In genomic region chr13:104038891-104039290, GRCm38 (mm10) we compare ENCODE assay signal across 19 mouse cellular contexts.
DNase-seq lines count a peak whose midpoint lies in the region; ATAC-seq and TF ChIP-seq lines count a peak whose summit lies in the region.
"Had no signal": no experiment of that assay in that cellular context is flagged by ENCODE, and none has a peak within 500 bp of the region (broad histone marks: within the 10 kb centered on the region; RNA-seq: fewer than 3 reads in every experiment).

No protein-coding gene starts in this region.

- peak overlapping the region; percentile 20; the same call in 1 of the 2 replicates for H3K27ac ChIP-seq in forebrain, embryonic 13.5 days
- no peak overlapping the region for H3K27ac ChIP-seq in forebrain, embryonic 12.5 days
- no peak overlapping the region for H3K27ac ChIP-seq in kidney, embryonic 14.5 days (ENCODE audit: low read depth, low read length)
- H3K27ac ChIP-seq: macrophage; midbrain, embryonic 15.5 days had no signal

- no peak overlapping the region for H3K9ac ChIP-seq in forebrain, embryonic 13.5 days
- no peak overlapping the region for H3K9ac ChIP-seq in forebrain, embryonic 12.5 days
- no peak overlapping the region for H3K9ac ChIP-seq in kidney, embryonic 14.5 days (ENCODE audit: low read depth, low read length)
- H3K9ac ChIP-seq: embryonic facial prominence, embryonic 13.5 days; intestine, embryonic 15.5 days; midbrain, embryonic 15.5 days had no signal

- H3K4me3 ChIP-seq in forebrain, embryonic 13.5 days: no peak overlapping the region
- no peak overlapping the region for H3K4me3 ChIP-seq in forebrain, embryonic 12.5 days (replicated peaks)
- no peak overlapping the region for H3K4me3 ChIP-seq in kidney, embryonic 14.5 days (ENCODE audit: low read length)
- H3K4me3 ChIP-seq in myocyte: no peak overlapping the region
- H3K4me3 ChIP-seq: embryonic facial prominence, embryonic 13.5 days; hindbrain, embryonic 10.5 days; intestine, embryonic 15.5 days; midbrain, embryonic 15.5 days had no signal

- 0 out of 2 replicates have a peak, but pooled peaks cover 6% of the 10 kb centered on the region for H3K36me3 ChIP-seq in forebrain, embryonic 13.5 days (ENCODE audit: poor library complexity, severe bottlenecking)
- no peaks in the 10 kb centered on the region; the same call in 1 of the 2 replicates for H3K36me3 ChIP-seq in forebrain, embryonic 12.5 days (replicated peaks)
- H3K36me3 ChIP-seq in kidney, embryonic 14.5 days (ENCODE audit: control insufficient read depth, insufficient read depth, low read length): no peaks in the 10 kb centered on the region
- H3K36me3 ChIP-seq in myocyte (ENCODE audit: control insufficient read depth, insufficient read depth): no peaks in the 10 kb centered on the region
- H3K36me3 ChIP-seq: embryonic facial prominence, embryonic 13.5 days; intestine, embryonic 15.5 days had no signal

- WGBS in forebrain, embryonic 13.5 days: 93% methylated on average over 7 of the region's 7 CpGs
- WGBS in forebrain, embryonic 12.5 days: 95% methylated on average over 7 of the region's 7 CpGs
- 88% methylated on average over 7 of the region's 7 CpGs for WGBS in kidney, embryonic 14.5 days

- no peaks in the 10 kb centered on the region for H3K27me3 ChIP-seq in forebrain, embryonic 13.5 days
- no peaks in the 10 kb centered on the region for H3K27me3 ChIP-seq in forebrain, embryonic 12.5 days
- H3K27me3 ChIP-seq in kidney, embryonic 14.5 days (ENCODE audit: control insufficient read depth, insufficient read depth, low read length): no peaks in the 10 kb centered on the region
- no peaks in the 10 kb centered on the region for H3K27me3 ChIP-seq in myocyte (ENCODE audit: control insufficient read depth, insufficient read depth, insufficient read length)
- H3K27me3 ChIP-seq: embryonic facial prominence, embryonic 13.5 days; intestine, embryonic 15.5 days; midbrain, embryonic 15.5 days had no signal

- no peak for ATAC-seq in forebrain, embryonic 13.5 days
- ATAC-seq in forebrain, embryonic 12.5 days (ENCODE audit: low FRiP score): no peak
- ATAC-seq in kidney, embryonic 14.5 days (ENCODE audit: low FRiP score, low TSS enrichment): no peak
- ATAC-seq: activated CD4-positive, CD25-positive, alpha-beta regulatory T cell, adult 4 months; intestine, embryonic 15.5 days; midbrain, embryonic 15.5 days had no signal

- no peak overlapping the region for H3K4me2 ChIP-seq in forebrain, embryonic 13.5 days
- no peak overlapping the region for H3K4me2 ChIP-seq in forebrain, embryonic 12.5 days
- H3K4me2 ChIP-seq in kidney, embryonic 14.5 days (replicated peaks; ENCODE audit: low read depth, low read length): no peak overlapping the region
- peak overlapping the region; percentile 75 for H3K4me2 ChIP-seq in myocyte (ENCODE audit: low read depth)
- H3K4me2 ChIP-seq: embryonic facial prominence, embryonic 13.5 days; heart, embryonic 11.5 days; intestine, embryonic 15.5 days; midbrain, embryonic 15.5 days had no signal

- TF ChIP-seq POLR2A in myocyte (IDR thresholded peaks at IDR 0.05; ENCODE audit: insufficient read length, low read depth): no peak

- H3K4me1 ChIP-seq in forebrain, embryonic 13.5 days: peaks cover 60% of the 10 kb centered on the region
- peaks cover 17% of the 10 kb centered on the region for H3K4me1 ChIP-seq in forebrain, embryonic 12.5 days
- H3K4me1 ChIP-seq in kidney, embryonic 14.5 days (ENCODE audit: control insufficient read depth, insufficient read depth, low read length): peaks cover 32% of the 10 kb centered on the region
- H3K4me1 ChIP-seq: midbrain, embryonic 15.5 days had no signal

- DNase-seq in kidney, postnatal 25 days: peak; percentile 27 to 52
- peak; percentile 74 to 76 for DNase-seq in lung, adult 18-20 months
- DNase-seq in lung, postnatal 14 days: no peak
- DNase-seq in cerebellum, postnatal 10 days: no peak
- DNase-seq: adrenal gland, adult 8-10 months; embryo, embryonic 11 days; kidney, postnatal 14 days; thymus, postnatal 14 days had no signal

- H3K79me2 ChIP-seq in myocyte (ENCODE audit: control insufficient read depth, insufficient read depth): no peaks in the 10 kb centered on the region

- no peak overlapping the region for H3ac ChIP-seq in myocyte (ENCODE audit: control insufficient read depth, insufficient read length)

- H3K9me3 ChIP-seq in forebrain, embryonic 13.5 days (replicated peaks): no peaks in the 10 kb centered on the region
- no peaks in the 10 kb centered on the region for H3K9me3 ChIP-seq in forebrain, embryonic 12.5 days
- H3K9me3 ChIP-seq in kidney, embryonic 14.5 days (ENCODE audit: control insufficient read depth, low read length): no peaks in the 10 kb centered on the region
- H3K9me3 ChIP-seq: embryonic facial prominence, embryonic 13.5 days; hindbrain, embryonic 10.5 days; intestine, embryonic 15.5 days; midbrain, embryonic 15.5 days had no signal

TF ChIP-seq in myocyte, 11 proteins besides CTCF, POLR2A, EP300 and RAD21:
- no peak for TF ChIP-seq MYOG (IDR thresholded peaks at IDR 0.05; ENCODE audit: control insufficient read depth in 1 of 3, insufficient read depth in 1 of 3, insufficient read length in 2 of 3, low read depth in 2 of 3)
- TF ChIP-seq TCF12 (IDR thresholded peaks at IDR 0.05; ENCODE audit: insufficient read depth, poor library complexity, severe bottlenecking): no peak
- no peak for TF ChIP-seq MYOD1 (IDR thresholded peaks at IDR 0.05; ENCODE audit: control insufficient read depth in 1 of 3, insufficient read length in 2 of 3, low read depth in 2 of 3)
- TF ChIP-seq E2F4 (IDR thresholded peaks at IDR 0.05; ENCODE audit: insufficient read depth): no peak
- no peak for TF ChIP-seq MAX (IDR thresholded peaks at IDR 0.05; ENCODE audit: low read depth)
- no peak for TF ChIP-seq REST (IDR thresholded peaks at IDR 0.05; ENCODE audit: insufficient read depth, insufficient read length)
TF ChIP-seq in myocyte: peak in this region for 0.

Comparison
In these comparisons a context has a peak if more than half of its experiments do, and no peak if none do; other contexts are left out.
1. DNase-seq: peak in kidney, postnatal 25 days (2 of 2) and lung, adult 18-20 months (2 of 2); none in lung, postnatal 14 days (single experiment) and cerebellum, postnatal 10 days (0 of 2).